Mouse (Mus musculus): ENCODE results near the gene Vmac.

DNA sequence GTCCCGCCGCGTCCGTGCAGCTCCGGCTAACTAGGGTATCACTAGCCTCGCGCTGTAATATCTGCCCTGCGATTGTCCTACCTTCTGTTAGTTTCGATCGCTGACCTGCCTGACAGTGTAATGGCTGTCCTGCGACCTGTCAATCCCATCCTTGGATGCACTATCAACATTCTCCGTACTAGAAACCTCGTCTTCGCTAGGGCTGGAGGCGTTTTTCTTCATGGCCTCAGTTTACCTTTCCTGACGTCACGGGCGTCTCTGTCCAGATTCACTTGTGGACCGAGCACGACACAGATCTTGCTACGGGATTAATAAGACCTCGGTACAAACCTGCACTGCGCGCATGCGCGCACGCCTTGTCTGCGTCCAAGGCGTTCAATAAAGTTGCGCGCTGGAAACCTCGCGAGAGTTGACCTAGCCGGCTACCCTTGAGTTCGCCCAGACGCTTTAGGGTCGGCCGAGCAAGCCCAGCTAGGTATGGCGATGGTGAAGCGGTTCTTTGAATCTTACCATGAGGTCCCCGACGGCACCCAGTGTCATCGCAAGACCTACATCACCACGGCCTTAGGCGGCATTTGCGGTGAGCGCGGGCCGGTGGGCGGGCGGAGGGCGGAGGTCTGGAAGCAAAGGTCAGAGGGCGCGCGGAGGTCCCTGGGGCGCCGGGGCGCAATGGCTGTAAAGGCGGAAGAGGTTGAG, at the start of gene Vmac, which contains the start of gene Ndufa11:
- peak; percentile 73; the same call in 1 of the 2 replicates for TF ChIP-seq HCFC1 (IDR thresholded peaks at IDR 0.05; ENCODE audit: borderline replicate concordance, insufficient read depth, low read length)
- TF ChIP-seq CHD2 (IDR thresholded peaks at IDR 0.05; ENCODE audit: low read depth, low read length), result peak; percentile 99
- no peak for TF ChIP-seq ZC3H11A (IDR thresholded peaks at IDR 0.05; ENCODE audit: borderline replicate concordance, low read depth, low read length)
- peak; percentile 64; the same call in 1 of the 2 replicates for TF ChIP-seq ZNF384 (IDR thresholded peaks at IDR 0.05; ENCODE audit: low read depth, low read length)
- no peak for TF ChIP-seq MAFK (IDR thresholded peaks at IDR 0.05; ENCODE audit: insufficient read depth, low read depth, low read length)
